Mouse (Mus musculus) NIH3T3 (cell line): ENCODE measurements around the gene Etfa.

Source experiments
- DNase-seq: peaks from one replicate; pipeline ENCODE4 v3.0.0-alpha.2; 2012; ENCODE audit warnings: low read depth

Etfa gene

GRCm38 (mm10) chr9:55511521-55511993 lies 486 bp downstream of the Etfa start:
- peak; percentile 60 for DNase-seq

- no peak for DNase-seq
Observed at GRCm38 (mm10) chr9:55510651-55511235, 1.3 kb downstream of the Etfa start.

- no peak for DNase-seq
Observed at GRCm38 (mm10) chr9:55509731-55510130, 2.3 kb downstream of the Etfa start.

- DNase-seq: peak; percentile 28
Observed at GRCm38 (mm10) chr9:55508701-55509100, 3.3 kb downstream of the Etfa start.

- DNase-seq: no peak
Observed at GRCm38 (mm10) chr9:55507922-55508321, 4.1 kb downstream of the Etfa start.

- peak; percentile 38 for DNase-seq
Observed at GRCm38 (mm10) chr9:55482116-55482515, 29.9 kb downstream of the Etfa start.

GRCm38 (mm10) chr9:55478699-55479098 lies 33.3 kb downstream of the Etfa start:
- DNase-seq: no peak

- no peak for DNase-seq
Observed at GRCm38 (mm10) chr9:55476084-55476483, 36.0 kb downstream of the Etfa start.

GRCm38 (mm10) chr9:55468397-55468796 lies 43.6 kb downstream of the Etfa start:
- peak; percentile 65 for DNase-seq

GRCm38 (mm10) chr9:55453366-55453765 lies 58.7 kb downstream of the Etfa start:
- DNase-seq: no peak

GRCm38 (mm10) chr9:55452906-55453305 lies 59.1 kb downstream of the Etfa start:
- DNase-seq: no peak

- peak; percentile 48 for DNase-seq
Observed at GRCm38 (mm10) chr9:55451426-55451825, 60.6 kb downstream of the Etfa start.

GRCm38 (mm10) chr9:55450035-55450434 lies 62.0 kb downstream of the Etfa start:
- peak; percentile 36 for DNase-seq

- DNase-seq: no peak
Observed at GRCm38 (mm10) chr9:55449108-55449507, 62.9 kb downstream of the Etfa start.

- no peak for DNase-seq
Observed at GRCm38 (mm10) chr9:55447509-55447908, 64.5 kb downstream of the Etfa start.

- no peak for DNase-seq
Observed at GRCm38 (mm10) chr9:55439206-55439780, 72.8 kb downstream of the Etfa start.

GRCm38 (mm10) chr9:55438433-55438832 lies 73.6 kb downstream of the Etfa start:
- DNase-seq: no peak

- no peak for DNase-seq
Observed at GRCm38 (mm10) chr9:55433875-55434274, 78.2 kb downstream of the Etfa start.

- DNase-seq: peak; percentile 40
Observed at GRCm38 (mm10) chr9:55432306-55433289, 79.4 kb downstream of the Etfa start.

- no peak for DNase-seq
Observed at GRCm38 (mm10) chr9:55430133-55430532, 81.9 kb downstream of the Etfa start.

- peak; percentile 92 for DNase-seq
Observed at GRCm38 (mm10) chr9:55429242-55429975, 82.6 kb downstream of the Etfa start.

GRCm38 (mm10) chr9:55425271-55425810 lies 86.7 kb downstream of the Etfa start:
- no peak for DNase-seq
